25 mouse cellular contexts compared by ENCODE assay signal in the genomic region with DNA sequence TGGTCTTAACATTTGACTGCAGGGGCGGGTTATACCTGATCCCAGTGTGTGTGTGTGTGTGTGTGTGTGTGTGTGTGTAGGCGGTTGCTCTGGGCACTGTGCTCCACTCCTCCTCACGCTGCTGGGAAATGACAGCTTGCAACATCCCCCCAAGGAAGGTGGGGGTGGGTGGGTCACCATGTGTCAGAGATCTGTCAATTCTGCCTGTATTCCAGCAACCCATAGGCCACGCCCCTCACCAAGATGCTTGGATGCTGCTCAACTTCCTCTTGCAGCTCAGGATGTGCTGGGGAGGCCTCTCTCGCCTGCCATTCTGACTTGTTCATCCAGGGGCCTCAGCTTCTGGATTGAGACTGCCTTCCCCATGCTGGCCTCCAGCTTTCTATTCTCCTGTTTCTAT. TPM values are rescaled to one million over a fixed set of nuclear protein-coding genes. Genes with fewer than 3 reads are reported as not detected.
A peak's percentile ranks its signal among the peaks of the same experiment; 100 is the strongest.
DNase-seq lines count a peak whose midpoint lies in the region; ATAC-seq lines count a peak whose summit lies in the region.
"Had no signal": no experiment of that assay in that cellular context is flagged by ENCODE, and none has a peak within 500 bp of the region (broad histone marks: within the 10 kb centered on the region; RNA-seq: fewer than 3 reads in every experiment).

No protein-coding gene starts in this region.

- no peak overlapping the region for H3K9ac ChIP-seq in kidney, embryonic 15.5 days
- H3K9ac ChIP-seq in liver, embryonic 12.5 days, result no peak overlapping the region
- H3K9ac ChIP-seq in liver, embryonic 11.5 days (ENCODE audit: low read depth, low read length), result no peak overlapping the region
- H3K9ac ChIP-seq: embryonic facial prominence, embryonic 13.5 days; heart, embryonic 12.5 days; liver, embryonic 14.5 days; neural tube, embryonic 13.5 days; stomach, embryonic 15.5 days had no signal

- H3K9me3 ChIP-seq in kidney, embryonic 15.5 days (replicated peaks), result no peaks in the 10 kb centered on the region
- no peaks in the 10 kb centered on the region for H3K9me3 ChIP-seq in liver, embryonic 12.5 days (replicated peaks)
- H3K9me3 ChIP-seq in liver, embryonic 11.5 days (ENCODE audit: control insufficient read depth, low read length), result no peaks in the 10 kb centered on the region
- H3K9me3 ChIP-seq: embryonic facial prominence, embryonic 13.5 days; forebrain, embryonic 10.5 days; G1E; heart, embryonic 12.5 days; limb, embryonic 10.5 days; midbrain, embryonic 10.5 days; neural tube, embryonic 13.5 days; stomach, embryonic 15.5 days had no signal

- no peak overlapping the region for H3K27ac ChIP-seq in kidney, embryonic 15.5 days
- H3K27ac ChIP-seq in liver, embryonic 12.5 days, result no peak overlapping the region
- H3K27ac ChIP-seq in liver, embryonic 11.5 days (ENCODE audit: low read depth, low read length), result no peak overlapping the region
- H3K27ac ChIP-seq: embryonic facial prominence, embryonic 13.5 days; forebrain, embryonic 10.5 days; hindbrain, postnatal 0 days; limb, embryonic 10.5 days; liver, embryonic 14.5 days; midbrain, embryonic 10.5 days; neural tube, embryonic 13.5 days; stomach, embryonic 15.5 days had no signal

- DNase-seq in kidney, adult 9 months, result no peak
- DNase-seq in liver, embryonic 11.5 days (ENCODE audit: low spot score), result no peak
- DNase-seq in right cerebral cortex, adult 2 months (ENCODE audit: low spot score in 2 of 2), result no peak
- no peak for DNase-seq in frontal cortex, postnatal 14 days (ENCODE audit: low spot score in 2 of 2)
- DNase-seq: adrenal gland, adult 8-10 months; cerebellum, adult 11 months; gastrocnemius, postnatal 25 days; kidney, adult 2 months; lung, postnatal 14 days; right cerebral cortex, postnatal 14 days; thymus, adult 2 months had no signal

- no peak overlapping the region for H3K4me2 ChIP-seq in kidney, embryonic 15.5 days
- H3K4me2 ChIP-seq in liver, embryonic 12.5 days, result no peak overlapping the region
- no peak overlapping the region for H3K4me2 ChIP-seq in liver, embryonic 11.5 days
- H3K4me2 ChIP-seq: embryonic facial prominence, embryonic 13.5 days; heart, embryonic 12.5 days; neural tube, embryonic 13.5 days; stomach, embryonic 15.5 days had no signal

- H3K36me3 ChIP-seq in kidney, embryonic 15.5 days, result peaks cover 90% of the 10 kb centered on the region
- H3K36me3 ChIP-seq in liver, embryonic 12.5 days, result peaks cover 82% of the 10 kb centered on the region
- H3K36me3 ChIP-seq in liver, embryonic 11.5 days (ENCODE audit: control insufficient read depth, insufficient read depth, low read length), result peaks cover 28% of the 10 kb centered on the region

- H3K27me3 ChIP-seq in kidney, embryonic 15.5 days, result no peaks in the 10 kb centered on the region
- H3K27me3 ChIP-seq in liver, embryonic 12.5 days (replicated peaks), result no peaks in the 10 kb centered on the region
- no peaks in the 10 kb centered on the region for H3K27me3 ChIP-seq in liver, embryonic 11.5 days (replicated peaks; ENCODE audit: control insufficient read depth, insufficient read depth, low read length)
- H3K27me3 ChIP-seq: embryonic facial prominence, embryonic 13.5 days; heart, embryonic 12.5 days; neural tube, embryonic 13.5 days; stomach, embryonic 15.5 days had no signal

- 57% methylated on average over 5 of the region's 5 CpGs for WGBS in kidney, embryonic 15.5 days
- WGBS in liver, embryonic 12.5 days (ENCODE audit: insufficient replicate concordance), result 34% methylated on average over 5 of the region's 5 CpGs
- 68% methylated on average over 5 of the region's 5 CpGs for WGBS in liver, embryonic 11.5 days

- no peaks in the 10 kb centered on the region for H3K4me1 ChIP-seq in kidney, embryonic 15.5 days
- H3K4me1 ChIP-seq in liver, embryonic 12.5 days, result no peaks in the 10 kb centered on the region
- H3K4me1 ChIP-seq in liver, embryonic 11.5 days (replicated peaks; ENCODE audit: control insufficient read depth, insufficient read depth, low read length), result no peaks in the 10 kb centered on the region
- H3K4me1 ChIP-seq: embryonic facial prominence, embryonic 13.5 days; forebrain, embryonic 10.5 days; heart, embryonic 12.5 days; limb, embryonic 10.5 days; midbrain, embryonic 10.5 days; neural tube, embryonic 13.5 days; stomach, embryonic 15.5 days had no signal

- H3K4me3 ChIP-seq in kidney, embryonic 15.5 days (replicated peaks), result no peak overlapping the region
- H3K4me3 ChIP-seq in liver, embryonic 12.5 days, result no peak overlapping the region
- no peak overlapping the region for H3K4me3 ChIP-seq in liver, embryonic 11.5 days (ENCODE audit: low read depth, low read length)
- H3K4me3 ChIP-seq: embryonic facial prominence, embryonic 13.5 days; forebrain, embryonic 10.5 days; heart, embryonic 12.5 days; limb, embryonic 10.5 days; midbrain, embryonic 10.5 days; neural tube, embryonic 13.5 days; stomach, embryonic 15.5 days had no signal

- ATAC-seq in kidney, embryonic 15.5 days (replicated peaks; ENCODE audit: low FRiP score), result peak; percentile 49; the same call in 1 of the 2 replicates
- peak; percentile 41; the same call in 1 of the 2 replicates for ATAC-seq in liver, embryonic 12.5 days
- ATAC-seq in liver, embryonic 11.5 days (replicated peaks; ENCODE audit: low FRiP score), result no peak
- ATAC-seq in common myeloid progenitor, adult 5-6 weeks (replicated peaks; ENCODE audit: low read depth, poor library complexity, severe bottlenecking), result peak; percentile 72; the same call in 1 of the 2 replicates
- ATAC-seq: CD4-positive, CD25-positive, alpha-beta regulatory T cell, adult 4 months; hindbrain, postnatal 0 days had no signal

RNA-seq across cellular contexts. Expression of gene Elp6, which starts 9.7 kb away (rescaled TPM):
- polyA plus RNA-seq in kidney, embryonic 15.5 days (2015; fragmentation: Nextera tagmentation; extraction: Ambion mirVana), result 28.8 and 29.9 TPM in 2 replicates
- polyA plus RNA-seq in liver, embryonic 12.5 days (2016; fragmentation: Nextera tagmentation; extraction: Ambion mirVana), result 14.1 and 16.5 TPM in 2 replicates
- 27.7 TPM in 2 replicates for polyA plus RNA-seq in liver, embryonic 11.5 days (2014; fragmentation: Nextera tagmentation; extraction: Ambion mirVana)
- 3.8 and 6.4 TPM in 2 replicates for total RNA-seq in common myeloid progenitor, adult 5-6 weeks (2017)

RNA-seq across cellular contexts. Expression of gene Scap, which starts 18.4 kb away (rescaled TPM):
- polyA plus RNA-seq in kidney, embryonic 15.5 days (2015; fragmentation: Nextera tagmentation; extraction: Ambion mirVana), result 37.9 and 38.8 TPM in 2 replicates
- polyA plus RNA-seq in liver, embryonic 12.5 days (2016; fragmentation: Nextera tagmentation; extraction: Ambion mirVana), result 28.6 and 28.7 TPM in 2 replicates
- polyA plus RNA-seq in liver, embryonic 11.5 days (2014; fragmentation: Nextera tagmentation; extraction: Ambion mirVana), result 32.9 and 36.7 TPM in 2 replicates
- 23.6 and 27.4 TPM in 2 replicates for total RNA-seq in common myeloid progenitor, adult 5-6 weeks (2017)
